Mouse (Mus musculus): ENCODE data around the gene Myh11.
A peak's percentile ranks its signal among the peaks of the same experiment; 100 is the strongest.

Myh11 gene

DNA sequence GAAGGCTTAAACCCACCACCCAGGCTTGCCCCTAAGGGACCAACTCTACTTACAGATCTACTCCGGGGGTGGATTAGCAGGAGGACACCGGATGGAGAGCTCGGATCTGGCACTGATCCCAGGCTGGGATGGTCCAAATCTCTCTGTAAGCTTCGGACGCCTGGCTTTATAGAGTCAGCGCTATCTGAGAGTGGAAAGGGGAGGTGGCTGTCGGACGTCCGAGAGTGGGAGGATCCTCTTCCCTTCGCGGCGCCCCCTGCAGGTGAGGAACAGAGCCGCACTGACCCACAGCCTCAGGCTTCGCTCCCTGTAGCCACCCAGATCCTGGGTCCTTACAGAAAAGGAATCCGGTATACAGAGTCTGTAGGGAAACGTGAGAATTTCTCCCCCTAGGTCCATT is at the start of gene Myh11:
Gene Myh11 (minus strand): TSS at position 150 of the 400 bp plus-strand sequence.
- peak; percentile 63 for DNase-seq (ENCODE audit: extremely low spot score, low spot score)

DNA sequence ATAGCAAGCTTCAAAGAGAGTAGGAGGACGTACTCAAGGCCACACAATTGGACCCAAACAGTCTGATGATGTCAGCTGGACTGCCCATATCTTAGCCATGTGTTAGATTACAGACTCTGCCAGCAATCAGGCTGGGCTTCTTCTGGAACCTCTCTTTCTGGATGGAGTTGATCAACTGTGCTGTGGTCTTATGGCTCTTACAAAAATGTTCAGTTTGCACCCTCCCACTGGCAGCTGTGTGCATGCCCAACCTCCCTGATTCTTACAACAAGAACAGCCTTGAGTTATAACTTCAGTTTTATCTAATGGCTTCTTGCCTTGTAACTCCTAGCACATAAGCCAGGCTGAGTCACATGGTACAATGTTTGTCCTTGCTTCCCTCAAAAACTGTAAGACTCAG is 37.0 kb upstream of the Myh11 start:
- no peak for DNase-seq (ENCODE audit: extremely low spot score, low spot score)

DNA sequence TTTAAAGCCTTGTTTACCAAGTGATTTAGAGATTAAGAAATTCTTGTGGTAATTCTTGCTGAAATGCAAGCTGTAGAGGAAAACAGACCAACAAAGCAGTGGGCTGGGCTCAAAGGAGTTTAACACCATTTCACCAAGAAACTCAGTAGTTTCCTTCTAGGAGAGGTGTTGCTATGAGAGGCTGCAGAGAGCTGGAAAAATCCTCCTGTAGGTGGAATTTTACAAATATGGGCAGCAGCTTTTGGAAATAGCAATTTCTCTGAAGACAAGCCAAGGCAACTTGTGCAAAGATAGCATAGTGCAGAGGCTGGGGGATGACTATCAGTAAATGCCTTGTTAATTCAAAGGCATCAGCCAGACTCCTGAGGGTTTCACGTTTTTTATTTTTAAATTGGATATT is 29.3 kb upstream of the Myh11 start:
- no peak for DNase-seq (ENCODE audit: extremely low spot score, low spot score)

DNA sequence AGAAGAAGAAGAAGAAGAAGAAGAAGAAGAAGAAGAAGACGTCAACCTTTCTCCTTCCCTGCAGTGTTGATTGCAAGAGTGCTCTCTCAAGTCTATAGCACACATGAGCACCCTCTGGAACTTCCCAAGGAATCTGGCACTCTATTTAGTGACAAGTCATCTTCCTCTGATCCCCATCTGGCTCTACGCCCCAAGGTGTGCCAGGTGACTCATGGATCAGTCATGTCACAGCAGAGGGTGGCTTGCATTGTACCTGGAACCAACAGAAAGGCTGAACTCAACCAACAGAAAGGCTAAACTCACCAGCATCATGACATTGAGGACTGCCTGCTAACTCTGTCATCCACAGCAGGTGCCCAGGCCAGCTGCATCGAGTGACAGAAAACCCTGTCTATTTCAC is 28.5 kb upstream of the Myh11 start:
- DNase-seq (ENCODE audit: extremely low spot score, low spot score): no peak

DNA sequence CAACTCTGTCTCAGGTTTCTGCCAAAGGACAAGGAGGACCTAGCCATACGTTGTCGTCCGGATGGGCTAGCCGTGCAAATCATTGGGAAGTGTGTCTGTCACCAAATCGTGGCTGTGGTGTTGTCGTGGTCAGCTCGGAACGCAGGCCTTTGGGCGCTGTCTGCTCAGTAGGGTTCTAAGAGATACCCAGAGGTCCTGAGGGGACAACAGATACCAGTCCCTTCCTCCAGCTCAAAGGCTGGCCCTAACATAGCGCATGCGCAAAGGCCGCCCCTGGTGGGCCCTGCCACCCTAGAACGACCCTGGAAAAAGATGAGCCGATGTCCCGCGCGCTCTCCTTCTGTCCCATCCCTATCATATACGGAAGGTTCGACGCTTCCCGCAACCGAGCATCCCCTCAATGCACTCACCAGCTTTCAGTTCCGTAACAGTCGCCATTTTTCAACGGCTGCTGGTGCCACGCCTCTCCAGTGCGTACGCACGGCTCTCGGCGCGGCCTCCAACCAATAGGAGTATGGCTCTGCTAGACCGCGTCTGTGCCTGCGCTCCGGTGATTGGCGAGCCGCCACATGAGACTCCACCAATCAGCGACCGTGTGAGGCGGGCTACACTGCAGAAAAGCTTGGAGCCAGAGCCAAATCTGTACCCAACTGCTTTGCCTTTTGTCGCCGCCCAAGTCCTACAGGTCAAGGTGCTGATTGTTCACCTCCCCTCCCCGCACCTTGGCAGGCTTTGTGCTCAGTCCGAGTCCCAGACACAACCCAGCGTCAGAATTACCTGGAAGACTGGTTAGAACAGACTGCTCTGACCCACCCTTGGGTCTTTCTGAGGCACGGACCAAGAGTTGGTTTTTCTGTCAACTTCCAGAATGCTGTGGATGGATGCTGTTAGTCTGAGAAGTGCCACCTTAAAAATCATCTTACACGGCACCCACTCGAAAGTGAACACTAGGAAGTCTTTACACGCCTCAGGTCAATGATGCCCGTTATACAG is 26.0 kb upstream of the Myh11 start, which contains the start of gene Fopnl:
Gene Fopnl (minus strand): TSS at position 522 of the 993 bp plus-strand sequence.
- peak; percentile 92 for DNase-seq (ENCODE audit: extremely low spot score, low spot score)

DNA sequence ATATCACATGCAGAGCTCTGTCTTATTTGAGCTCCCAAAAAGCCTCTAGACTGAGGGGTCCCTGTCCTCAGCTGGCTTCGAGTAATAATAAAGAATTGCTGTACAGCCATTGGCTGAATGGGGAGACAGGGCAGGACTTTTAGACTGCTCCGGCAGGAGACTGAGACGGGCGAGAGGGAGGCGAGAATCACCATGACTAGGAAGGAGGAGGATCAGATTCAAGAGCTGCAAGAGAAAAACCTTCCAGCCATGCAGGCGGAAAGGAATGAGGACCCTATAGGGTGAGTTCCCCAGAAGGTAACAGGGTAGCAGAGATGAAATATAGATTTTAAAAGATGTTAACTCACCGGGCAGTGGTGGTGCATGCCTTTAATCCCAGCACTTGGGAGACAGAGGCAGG is 21.7 kb upstream of the Myh11 start:
- no peak for DNase-seq (ENCODE audit: extremely low spot score, low spot score)

DNA sequence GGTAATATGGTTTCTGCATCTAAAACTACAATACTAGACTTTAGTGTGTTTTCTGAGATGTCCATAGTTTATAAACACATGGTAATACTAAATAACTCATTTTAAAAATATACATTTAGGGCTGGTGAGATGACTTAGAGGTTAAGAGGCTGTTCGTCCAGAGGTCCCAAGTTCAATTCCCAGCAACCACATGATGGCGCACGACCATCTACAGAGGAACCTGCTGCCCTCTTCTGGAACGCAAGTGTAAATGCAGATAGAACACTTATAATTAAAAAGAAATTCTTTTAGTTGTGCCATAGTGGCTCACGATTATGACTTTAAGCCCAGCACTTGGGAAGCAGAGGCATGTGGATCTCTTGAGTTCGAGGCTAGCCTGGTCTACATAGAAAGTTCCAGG is 20.2 kb upstream of the Myh11 start:
- peak; percentile 22 for DNase-seq (ENCODE audit: extremely low spot score, low spot score)

DNA sequence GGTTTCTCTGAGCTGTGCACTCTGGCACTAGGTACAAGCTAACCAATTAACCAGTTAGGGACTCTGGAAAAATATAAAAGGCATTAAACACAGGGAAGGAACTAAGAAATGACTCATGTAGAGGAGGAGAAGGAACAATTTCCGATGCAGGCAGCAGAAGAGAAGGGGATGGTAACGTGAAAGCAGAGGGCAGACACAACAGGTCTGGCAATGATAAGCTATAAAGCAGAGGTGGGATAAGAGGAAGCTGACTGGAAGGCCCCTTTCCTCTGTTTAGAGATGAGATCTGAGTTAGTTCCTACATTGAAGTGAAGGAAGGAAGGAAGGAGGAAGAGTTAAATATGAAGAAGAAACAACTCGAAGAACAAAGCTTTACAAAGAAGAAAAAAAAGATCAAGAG is 18.7 kb upstream of the Myh11 start:
- no peak for DNase-seq (ENCODE audit: extremely low spot score, low spot score)

DNA sequence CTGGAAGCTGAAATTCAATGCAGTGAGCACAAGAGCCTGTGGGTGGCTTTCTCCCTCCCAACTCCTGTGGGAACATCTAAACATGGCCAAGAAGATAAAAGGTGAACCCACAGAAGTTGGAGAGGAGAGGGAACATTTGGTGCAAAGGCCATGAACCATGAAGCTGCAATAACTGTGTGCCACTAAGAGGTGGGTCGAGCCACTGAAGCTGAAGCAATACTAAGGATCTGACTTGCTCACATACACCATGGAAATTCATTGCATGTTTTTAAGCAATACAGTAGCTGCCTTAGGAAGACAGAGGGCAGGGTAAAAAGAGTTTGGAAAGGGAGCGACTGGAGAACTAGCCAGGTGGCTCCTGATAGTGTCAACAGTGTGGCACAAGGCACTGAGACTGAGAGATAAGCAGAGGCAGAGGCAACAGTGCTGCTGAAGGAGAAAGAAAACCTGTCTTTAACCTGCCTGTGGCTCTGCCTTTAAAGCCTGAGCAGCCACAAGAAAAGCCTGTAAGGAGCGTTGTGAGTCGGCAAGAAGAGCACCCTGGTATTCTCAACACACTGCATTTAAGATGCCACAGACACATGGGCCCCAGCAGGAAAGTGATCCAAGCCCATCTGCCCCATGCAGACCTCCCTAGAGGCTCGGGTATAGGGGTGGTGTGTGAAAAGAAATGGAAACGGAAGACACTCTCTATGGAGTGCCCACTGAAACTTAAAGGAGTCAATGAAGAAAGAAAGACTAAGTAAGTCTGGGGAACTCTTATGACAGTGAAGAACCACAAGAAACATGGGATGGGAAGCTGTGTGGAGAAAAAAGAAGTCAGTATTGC is 17.3 kb upstream of the Myh11 start:
- no peak for DNase-seq (ENCODE audit: extremely low spot score, low spot score)

DNA sequence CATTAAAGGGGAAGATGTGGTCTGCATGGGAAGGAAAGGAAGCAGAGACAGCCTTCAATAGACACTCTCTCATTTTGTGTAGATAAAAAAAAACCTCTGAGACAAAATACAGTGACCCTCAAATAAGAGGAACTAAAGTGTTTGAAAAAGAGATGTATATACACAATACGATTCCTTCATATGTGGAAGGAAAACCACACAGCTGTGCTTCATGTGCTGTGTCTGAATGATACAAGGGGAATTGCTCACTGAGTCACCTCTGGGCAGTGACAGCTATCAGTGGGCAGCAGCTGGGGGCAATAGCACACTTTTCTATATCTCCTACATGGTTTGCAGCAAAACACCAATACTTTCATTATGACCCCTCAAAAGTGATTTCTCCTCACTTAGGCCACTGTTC is 16.2 kb upstream of the Myh11 start:
- no peak for DNase-seq (ENCODE audit: extremely low spot score, low spot score)

DNA sequence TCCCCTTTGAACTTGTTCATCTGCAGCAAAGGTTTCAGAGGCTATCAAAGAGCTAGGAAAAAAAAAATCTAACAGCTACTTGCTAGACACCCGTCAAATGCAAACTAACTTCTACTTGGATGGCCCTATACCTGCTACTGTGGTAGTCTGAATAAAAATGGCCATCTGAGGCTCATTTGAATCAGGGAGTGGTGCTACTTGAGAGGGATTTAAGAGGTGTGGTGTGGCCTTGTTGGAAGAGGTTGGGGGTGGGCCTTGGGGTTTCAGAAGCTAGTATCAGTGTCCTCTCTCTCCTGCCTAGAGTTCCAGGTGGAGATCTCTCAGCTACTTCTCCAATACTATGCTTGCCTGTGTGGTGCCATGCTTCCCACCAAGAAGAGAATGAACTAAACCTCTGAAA is 15.3 kb upstream of the Myh11 start:
- DNase-seq (ENCODE audit: extremely low spot score, low spot score): no peak

DNA sequence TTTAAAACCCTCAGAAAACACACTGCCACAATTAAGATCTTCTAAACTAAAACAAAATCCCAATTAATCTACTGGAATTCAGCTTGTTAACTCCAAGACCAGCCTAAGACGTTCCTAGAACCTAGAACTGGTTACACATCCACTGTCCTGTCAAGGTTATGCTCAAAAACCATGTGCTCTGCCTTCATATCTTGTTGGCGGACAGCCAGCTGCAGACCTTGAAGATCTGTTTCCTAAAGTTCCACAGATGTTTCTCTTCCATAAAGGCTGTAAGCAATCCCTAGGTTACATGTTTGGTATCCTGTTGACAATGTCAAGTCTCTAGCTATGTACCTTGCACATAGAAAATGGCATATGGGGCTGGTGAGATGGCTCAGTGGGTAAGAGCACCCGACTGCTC is 13.6 kb upstream of the Myh11 start:
- no peak for DNase-seq (ENCODE audit: extremely low spot score, low spot score)

DNA sequence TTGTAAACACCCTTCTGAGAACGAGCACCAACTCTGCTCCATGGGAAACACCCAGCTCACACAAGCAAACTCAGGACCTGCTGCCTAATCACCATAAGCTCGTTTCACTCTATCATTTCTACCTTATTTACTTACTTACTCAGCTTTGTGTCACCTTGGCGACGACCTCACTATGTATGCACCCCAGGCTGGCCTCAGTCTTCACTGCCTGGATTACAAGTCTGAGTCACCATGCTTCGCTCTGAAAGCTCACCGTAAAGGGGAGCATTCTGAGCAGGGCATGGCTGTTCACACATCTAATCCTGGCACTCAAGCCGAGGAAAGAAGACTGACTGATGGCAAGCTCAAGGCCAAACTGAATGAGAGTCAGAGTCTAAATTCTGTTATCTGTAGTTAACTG is 12.5 kb upstream of the Myh11 start:
- no peak for DNase-seq (ENCODE audit: extremely low spot score, low spot score)

DNA sequence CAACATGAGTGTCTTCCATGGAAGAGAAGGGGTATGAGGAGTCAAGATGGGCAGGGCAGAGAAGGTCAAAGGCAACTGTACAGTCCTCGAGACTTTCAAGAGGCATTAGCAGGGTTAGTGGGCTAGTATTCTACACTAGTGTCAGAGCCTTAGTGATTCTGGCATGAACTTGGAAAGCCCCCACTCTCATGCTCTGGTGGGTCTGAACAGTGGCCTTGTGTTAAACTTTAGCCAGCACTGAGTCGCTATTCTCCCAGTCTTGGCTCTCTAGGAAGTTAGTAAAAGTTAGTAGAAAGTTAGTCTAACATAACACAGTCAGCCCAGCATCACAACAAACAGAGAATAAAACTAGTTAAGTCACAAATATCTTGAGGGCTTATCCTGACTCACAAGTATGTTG is 12.0 kb upstream of the Myh11 start:
- DNase-seq (ENCODE audit: extremely low spot score, low spot score): no peak

DNA sequence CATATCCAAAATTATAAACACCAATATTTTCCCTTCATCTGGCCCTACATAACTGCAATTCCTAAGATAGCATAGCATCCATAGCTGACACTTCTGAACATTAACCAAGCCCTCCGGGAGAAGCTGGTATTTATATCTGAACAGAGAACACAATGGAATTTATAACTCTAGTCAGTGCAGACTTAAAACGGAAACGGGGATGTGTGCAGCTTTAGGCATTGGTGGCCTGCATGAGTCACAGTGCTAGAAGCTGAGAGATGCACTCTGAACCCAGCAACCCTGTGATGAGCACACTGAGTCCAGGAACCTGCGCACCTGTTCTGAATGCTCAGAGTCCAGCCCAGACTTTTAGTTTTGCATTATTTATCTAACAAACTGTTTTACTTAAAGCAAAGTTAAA is 7.3 kb upstream of the Myh11 start:
- no peak for DNase-seq (ENCODE audit: extremely low spot score, low spot score)

DNA sequence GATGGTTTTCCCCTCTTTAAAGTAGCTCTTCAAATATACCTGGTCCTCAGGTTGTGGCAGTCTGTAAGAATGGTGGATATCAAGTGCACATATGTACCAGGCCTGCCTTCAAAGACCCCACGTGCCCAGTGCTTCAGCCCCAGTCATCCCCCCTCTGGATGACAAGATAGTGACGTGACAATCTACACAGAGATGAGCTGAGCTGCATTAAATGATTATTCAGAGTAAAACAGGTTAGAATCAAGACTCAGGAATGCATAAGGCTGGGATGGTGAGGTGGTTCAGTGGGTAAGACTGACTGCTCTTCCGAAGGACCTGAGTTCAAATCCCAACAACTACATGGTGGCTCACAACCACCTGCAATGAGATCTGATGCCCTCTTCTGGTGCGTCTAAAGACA is 6.6 kb upstream of the Myh11 start:
- DNase-seq (ENCODE audit: extremely low spot score, low spot score): no peak

DNA sequence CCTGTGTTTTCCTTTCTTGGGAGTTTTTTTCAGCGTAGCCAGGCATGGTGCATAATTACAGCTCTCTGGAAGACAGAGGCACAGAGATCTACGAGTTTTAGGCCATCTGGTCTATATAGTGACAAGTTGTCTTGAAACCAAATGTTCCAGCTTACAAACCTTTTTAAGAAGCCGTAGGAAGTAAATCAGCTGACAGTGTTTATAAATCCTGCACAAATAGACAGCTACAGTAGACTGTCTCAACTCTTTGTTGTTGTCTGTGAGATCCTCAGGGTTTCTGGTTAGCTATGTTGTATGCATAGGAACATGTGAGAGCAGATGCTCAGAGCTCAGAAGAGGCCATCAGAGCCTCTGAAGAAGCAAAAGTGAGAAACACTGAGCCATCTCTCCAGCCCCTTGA is 6.0 kb upstream of the Myh11 start:
- DNase-seq (ENCODE audit: extremely low spot score, low spot score): no peak

DNA sequence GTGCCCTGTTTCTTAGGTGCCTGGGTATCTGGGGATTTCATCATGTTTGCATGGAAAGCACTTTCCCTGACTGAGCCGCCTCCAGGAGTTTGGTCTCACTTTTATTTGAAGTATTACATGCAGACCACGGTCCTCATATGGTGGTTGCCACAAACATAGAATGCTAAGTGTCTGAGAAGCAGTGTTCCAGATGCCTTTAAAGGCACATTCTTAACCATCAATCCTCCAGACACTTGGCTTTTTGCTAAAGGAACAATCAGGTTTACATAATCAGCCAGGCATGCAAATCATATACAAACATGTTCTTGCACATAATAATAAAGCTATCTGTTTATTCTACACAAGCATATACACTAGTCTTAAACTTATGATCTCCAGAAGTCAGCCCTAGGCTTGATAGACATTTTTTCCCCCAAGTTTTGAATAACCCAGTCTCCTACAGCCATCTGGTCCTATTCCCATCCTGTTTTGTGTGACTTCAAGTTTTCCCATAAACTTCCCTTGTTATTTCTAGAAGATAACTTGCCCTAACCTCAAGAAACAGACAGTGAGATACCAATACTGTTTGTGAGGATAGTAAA is 5.5 kb upstream of the Myh11 start:
- DNase-seq (ENCODE audit: extremely low spot score, low spot score): no peak

DNA sequence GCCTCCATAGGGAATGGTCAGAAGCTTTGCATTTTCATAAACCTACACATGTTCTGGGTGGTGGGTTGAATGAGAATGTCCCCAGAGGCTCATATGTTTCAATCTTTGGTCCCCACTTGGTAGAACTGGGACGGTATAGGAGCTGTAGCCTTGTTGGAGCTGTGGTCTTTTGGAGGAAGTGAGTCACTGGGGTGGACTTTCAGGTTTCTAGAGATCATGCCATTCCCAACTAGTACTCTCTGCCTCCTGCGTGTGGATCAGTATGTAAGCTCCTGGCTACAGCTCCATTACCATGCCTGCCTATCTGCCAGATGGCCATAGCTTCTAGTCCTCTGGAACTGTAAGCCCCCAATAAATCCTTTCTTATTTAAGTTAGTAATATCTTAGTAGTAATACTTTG is 4.1 kb upstream of the Myh11 start:
- no peak for DNase-seq (ENCODE audit: extremely low spot score, low spot score)

DNA sequence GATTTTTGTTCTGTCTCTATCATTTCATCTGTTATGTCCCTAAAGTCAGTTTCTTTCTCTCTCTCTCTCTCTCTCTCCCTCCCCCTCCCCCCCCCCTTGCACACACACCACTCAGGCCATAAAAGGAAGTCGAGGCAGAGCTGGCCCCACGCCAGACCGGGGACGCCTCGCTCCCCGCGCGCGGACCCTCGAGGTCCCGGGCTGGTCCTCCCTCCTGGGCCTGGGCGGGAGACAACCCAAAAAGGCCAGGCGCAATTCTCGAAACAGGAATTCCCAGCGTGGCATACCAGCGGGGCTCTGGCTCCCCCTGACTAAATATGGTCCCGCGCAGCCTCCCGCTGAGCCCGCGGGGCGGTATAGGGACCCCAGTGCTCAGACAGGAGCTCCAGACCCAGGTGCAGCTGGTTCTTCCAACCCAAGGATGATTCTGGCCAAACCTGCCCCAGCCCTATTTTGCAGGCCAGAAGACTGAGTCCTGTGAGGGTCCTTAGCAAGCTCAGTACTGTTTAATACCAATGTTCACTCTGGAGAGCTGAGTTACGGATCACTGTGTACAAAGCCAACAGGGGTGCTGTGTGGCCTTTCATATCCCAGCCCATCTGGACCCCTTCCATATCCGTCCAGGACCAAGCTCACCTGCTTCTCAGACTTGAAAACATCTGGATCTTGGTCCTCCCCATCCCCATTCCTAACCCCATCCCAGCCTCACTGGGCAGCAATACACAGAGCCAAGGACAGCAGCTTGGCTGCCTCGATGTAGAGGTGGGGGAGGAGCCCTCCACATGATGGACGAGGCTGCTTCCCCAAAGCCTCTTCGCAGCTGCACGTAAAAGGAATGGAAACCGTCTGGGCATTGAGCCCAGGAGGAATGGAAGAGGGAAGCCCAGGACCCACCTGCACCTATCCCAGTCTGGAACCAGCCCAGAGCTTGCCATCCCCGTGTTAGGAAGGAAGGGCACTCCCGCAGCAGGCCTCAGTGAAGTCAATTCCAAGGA is 1.3 kb upstream of the Myh11 start:
- peak; percentile 20 for DNase-seq (ENCODE audit: extremely low spot score, low spot score)
